Comparison of ENCODE assay signal across 23 mouse cellular contexts in the genomic region with DNA sequence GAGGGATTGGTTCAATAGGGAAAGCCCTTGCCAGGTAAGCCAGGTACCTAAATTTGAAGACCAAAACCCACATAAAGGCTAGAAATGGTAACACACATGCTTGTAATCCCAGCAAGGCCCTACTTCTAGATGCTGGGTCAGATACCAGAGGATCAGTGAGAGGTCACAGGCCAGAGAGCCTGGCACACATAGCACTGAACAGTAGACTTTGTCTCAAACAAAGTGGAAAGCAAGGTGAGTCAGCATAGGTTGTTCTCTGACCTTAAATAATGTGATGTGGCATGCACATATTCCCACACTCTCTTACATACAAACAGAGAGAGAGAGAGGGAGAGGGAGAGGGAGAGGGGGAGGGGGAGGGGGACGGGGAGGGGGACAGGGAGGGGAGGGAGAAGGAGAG.
"Had no signal": no experiment of that assay in that cellular context is flagged by ENCODE, and none has a peak within 500 bp of the region (broad histone marks: within the 10 kb centered on the region; RNA-seq: fewer than 3 reads in every experiment).

No protein-coding gene starts in this region.

- ATAC-seq: forebrain, postnatal 0 days; hindbrain, postnatal 0 days; intestine, embryonic 16.5 days had no signal

- H3K4me3 ChIP-seq: heart, adult 2 months; heart, embryonic 13.5 days; heart, embryonic 15.5 days; hindbrain, embryonic 13.5 days; hindbrain, embryonic 15.5 days; limb, embryonic 13.5 days; limb, embryonic 15.5 days; liver, embryonic 13.5 days; liver, embryonic 15.5 days had no signal

- H3K27ac ChIP-seq: heart, adult 2 months; heart, embryonic 13.5 days; heart, embryonic 15.5 days; hindbrain, embryonic 13.5 days; hindbrain, embryonic 15.5 days; hindbrain, postnatal 0 days; limb, embryonic 13.5 days; limb, embryonic 15.5 days; liver, embryonic 13.5 days; liver, embryonic 15.5 days had no signal

- H3K4me1 ChIP-seq: heart, embryonic 13.5 days; heart, embryonic 15.5 days; hindbrain, embryonic 13.5 days; hindbrain, embryonic 15.5 days; limb, embryonic 13.5 days; limb, embryonic 15.5 days; liver, embryonic 13.5 days; liver, embryonic 15.5 days had no signal

- H3K9ac ChIP-seq: forebrain, postnatal 0 days; heart, embryonic 13.5 days; heart, embryonic 15.5 days; hindbrain, embryonic 13.5 days; hindbrain, embryonic 15.5 days; limb, embryonic 13.5 days; limb, embryonic 15.5 days; liver, embryonic 13.5 days; liver, embryonic 15.5 days had no signal

- H3K9me3 ChIP-seq: heart, embryonic 13.5 days; heart, embryonic 15.5 days; hindbrain, embryonic 13.5 days; hindbrain, embryonic 15.5 days; limb, embryonic 13.5 days; limb, embryonic 15.5 days; liver, embryonic 13.5 days; liver, embryonic 15.5 days had no signal

- DNase-seq: forebrain, postnatal 0 days; gastrocnemius, postnatal 14 days; gastrocnemius, postnatal 36 days; heart, adult 2 months; heart, postnatal 14 days; heart, postnatal 36 days; kidney, adult 11 months; kidney, postnatal 10 days; kidney, postnatal 36 days; layer of hippocampus, adult 9-11 months; layer of hippocampus, postnatal 36 days; left cerebral cortex, postnatal 4 days; liver, embryonic 13.5 days had no signal

- H3K4me2 ChIP-seq: heart, embryonic 11.5 days; heart, embryonic 13.5 days; heart, embryonic 15.5 days; hindbrain, embryonic 13.5 days; hindbrain, embryonic 15.5 days; limb, embryonic 13.5 days; limb, embryonic 15.5 days; liver, embryonic 13.5 days; liver, embryonic 15.5 days had no signal

- H3K36me3 ChIP-seq: heart, embryonic 13.5 days; heart, embryonic 15.5 days; hindbrain, embryonic 13.5 days; hindbrain, embryonic 15.5 days; limb, embryonic 13.5 days; limb, embryonic 15.5 days; liver, embryonic 13.5 days; liver, embryonic 15.5 days had no signal

- H3K27me3 ChIP-seq: hindbrain, embryonic 13.5 days; hindbrain, embryonic 15.5 days; limb, embryonic 13.5 days; limb, embryonic 15.5 days; liver, embryonic 13.5 days; liver, embryonic 15.5 days had no signal
